Mouse (Mus musculus): ENCODE results near the gene Olfr541. TPM values are rescaled to one million over a fixed set of nuclear protein-coding genes. Genes with fewer than 3 reads are reported as not detected.
"Not testable (repeated sequence)": the region's sequence is repeated elsewhere in the genome, so short reads cannot be mapped to it uniquely, and the experiment has no call there.

The Olfr541 gene
- not detected for total RNA-seq (2021)
- long read RNA-seq, experiment 1 = 0 reads
- long read RNA-seq, experiment 2 = 0 reads

- intact Hi-C loops (cut with DNase I) = no loop called here
- DNase-seq (ENCODE audit: low spot score in 2 of 2) = no peak
These were observed at the start of gene Olfr541 for GRCm38 (mm10) chr7:140696967-140697366. Gene Olfr541, plus strand, starts transcription at chr7:140697267.

- DNase-seq (ENCODE audit: low spot score in 2 of 2) = no peak
- intact Hi-C loops (cut with DNase I) = no loop called here
These were observed 37.4 kb upstream of the Olfr541 start, which contains the start of gene Olfr539 for GRCm38 (mm10) chr7:140659630-140660029. Gene Olfr539, plus strand, starts transcription at chr7:140659930.

DNA sequence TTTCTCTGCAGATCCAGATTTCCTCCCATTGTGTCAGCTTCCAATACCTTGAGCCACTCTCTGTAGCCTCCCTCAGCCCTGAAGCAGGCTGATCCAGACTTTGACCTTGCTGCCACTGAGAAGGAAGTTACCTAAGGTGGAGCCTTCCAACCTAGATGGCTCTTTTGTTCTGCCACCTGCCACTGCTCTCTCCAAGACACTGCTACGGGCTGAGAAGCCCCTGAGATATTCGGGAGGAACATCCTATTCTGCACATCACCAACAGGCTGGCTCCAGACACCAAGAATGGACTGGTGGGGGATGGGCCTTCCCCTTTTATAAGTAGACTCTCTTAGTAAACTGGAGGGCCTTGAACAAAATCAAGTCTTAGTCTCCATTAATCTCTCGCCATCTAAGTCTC, 26.4 kb upstream of the Olfr541 start:
- intact Hi-C loops (cut with DNase I); DNase-seq (ENCODE audit: low spot score in 2 of 2): not testable (repeated sequence)

- no peak for DNase-seq (ENCODE audit: low spot score in 2 of 2)
- intact Hi-C loops (cut with DNase I) = no loop called here
These were observed 21.2 kb upstream of the Olfr541 start for GRCm38 (mm10) chr7:140675863-140676262.

GRCm38 (mm10) chr7:140679591-140679990, 17.5 kb upstream of the Olfr541 start:
- not testable (repeated sequence) for DNase-seq (ENCODE audit: low spot score in 2 of 2)

GRCm38 (mm10) chr7:140681651-140682050, 15.4 kb upstream of the Olfr541 start, which contains the start of gene Olfr45:
Gene Olfr45, plus strand, starts transcription at chr7:140681951.
- DNase-seq (ENCODE audit: low spot score in 2 of 2) = no peak
- intact Hi-C loops (cut with DNase I) = no loop called here

More at GRCm38 (mm10) chr7:140679591-140679990, 17.5 kb upstream of the Olfr541 start:
- intact Hi-C loops (cut with DNase I) = not testable (repeated sequence)

GRCm38 (mm10) chr7:140706348-140706747, 9.3 kb downstream of the Olfr541 start:
- intact Hi-C loops (cut with DNase I) = no loop called here
- no peak for DNase-seq (ENCODE audit: low spot score in 2 of 2)

- DNase-seq (ENCODE audit: low spot score in 2 of 2) = no peak
- intact Hi-C loops (cut with DNase I) = no loop called here
These were observed 10.6 kb downstream of the Olfr541 start for GRCm38 (mm10) chr7:140707536-140708284.

- DNase-seq (ENCODE audit: low spot score in 2 of 2) = no peak
- intact Hi-C loops (cut with DNase I) = no loop called here
These were observed 20.3 kb downstream of the Olfr541 start for GRCm38 (mm10) chr7:140717155-140718055.

DNA sequence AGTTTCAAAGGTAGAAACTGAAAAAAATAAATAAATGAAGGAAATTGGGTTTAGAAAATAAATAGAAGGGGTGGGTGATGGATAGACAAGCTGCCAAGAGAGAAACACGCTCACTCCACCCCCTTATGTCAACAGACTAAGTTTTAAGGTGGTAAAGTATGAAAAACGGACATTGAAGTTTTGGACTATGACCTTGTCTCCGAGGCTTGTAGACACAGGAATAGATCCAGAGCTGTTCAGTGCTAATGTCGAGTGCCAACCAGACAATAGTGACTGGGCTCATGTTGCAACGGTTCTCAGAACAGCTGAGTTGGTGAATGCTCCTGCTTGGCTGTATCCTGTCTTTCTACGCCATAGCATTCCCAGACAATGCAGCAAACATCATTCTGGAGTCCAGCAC, 24.0 kb downstream of the Olfr541 start:
- no peak for DNase-seq (ENCODE audit: low spot score in 2 of 2)
- intact Hi-C loops (cut with DNase I) = no loop called here

- no peak for DNase-seq (ENCODE audit: low spot score in 2 of 2)
- intact Hi-C loops (cut with DNase I) = no loop called here
These were observed 28.5 kb downstream of the Olfr541 start for GRCm38 (mm10) chr7:140725558-140725957.

GRCm38 (mm10) chr7:140733162-140733561, 36.1 kb downstream of the Olfr541 start:
- DNase-seq (ENCODE audit: low spot score in 2 of 2) = peak in 1 of 2 experiments; percentile 6
- intact Hi-C loops (cut with DNase I) = no loop called here

GRCm38 (mm10) chr7:140747402-140747801, 50.3 kb downstream of the Olfr541 start:
- intact Hi-C loops (cut with DNase I) = no loop called here
- DNase-seq (ENCODE audit: low spot score in 2 of 2) = no peak

GRCm38 (mm10) chr7:140748116-140748826, 51.2 kb downstream of the Olfr541 start:
- DNase-seq (ENCODE audit: low spot score in 2 of 2) = no peak
- intact Hi-C loops (cut with DNase I) = no loop called here

- no peak for DNase-seq (ENCODE audit: low spot score in 2 of 2)
- intact Hi-C loops (cut with DNase I) = no loop called here
These were observed 51.7 kb downstream of the Olfr541 start for GRCm38 (mm10) chr7:140748827-140749160.

DNA sequence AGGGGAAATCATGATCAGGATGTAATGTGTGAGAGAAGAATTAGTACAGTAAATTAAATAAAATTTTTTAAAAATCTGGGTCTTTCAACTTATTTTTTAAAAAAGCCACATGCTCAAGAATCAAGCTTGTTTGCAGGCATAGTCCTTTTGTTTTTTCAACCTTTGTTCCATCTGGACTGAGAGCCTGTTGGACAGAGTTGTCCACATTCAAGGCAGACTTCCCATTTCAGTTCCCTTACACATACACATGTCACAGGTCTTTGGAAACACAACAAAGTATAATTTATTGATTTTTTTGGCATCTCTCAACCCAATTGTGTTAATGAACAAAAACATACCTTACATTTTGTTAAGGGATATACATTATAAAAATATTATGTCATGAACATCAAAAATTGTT, 57.5 kb downstream of the Olfr541 start:
- DNase-seq (ENCODE audit: low spot score in 2 of 2) = no peak
- intact Hi-C loops (cut with DNase I) = no loop called here
